Mouse (Mus musculus): ENCODE measurements around the gene Naa15.
"Not testable (repeated sequence)": the region's sequence is repeated elsewhere in the genome, so short reads cannot be mapped to it uniquely, and the experiment has no call there.

Gene Naa15

DNA sequence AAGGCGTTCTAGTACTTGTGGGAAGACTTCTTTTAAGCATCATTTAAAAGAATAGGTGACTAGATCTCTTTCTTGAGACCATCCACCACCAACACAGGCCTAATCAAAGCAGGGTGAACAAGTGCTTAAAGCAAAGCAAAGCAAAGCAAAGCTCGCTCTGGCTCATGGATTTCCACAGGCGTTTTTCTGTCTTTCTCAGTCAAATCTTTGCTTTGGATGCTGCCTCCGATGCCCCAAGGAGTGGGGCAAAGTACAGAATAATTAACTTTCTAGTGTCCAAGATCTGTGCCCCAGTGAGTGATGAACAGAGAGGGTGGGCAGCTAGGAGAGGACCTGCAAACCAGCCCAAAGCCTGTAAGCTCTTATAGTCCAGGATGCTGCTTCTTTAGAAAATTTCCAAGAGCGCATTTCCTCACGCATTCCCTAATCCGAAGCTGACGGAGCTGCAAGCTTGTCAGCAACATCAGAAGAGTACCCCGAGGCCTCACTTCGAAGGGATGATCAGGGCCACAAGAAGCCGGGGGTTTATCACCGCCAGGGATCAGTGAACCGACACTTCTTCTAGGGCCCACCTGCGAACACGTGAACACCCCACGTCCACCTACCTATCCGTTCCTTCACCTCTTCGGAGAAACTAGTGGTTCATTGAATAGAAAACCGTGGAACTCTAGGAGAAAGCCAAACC is 19.3 kb upstream of the Naa15 start:
- DNase-seq: no peak

GRCm38 (mm10) chr3:51396219-51397068 is 18.5 kb upstream of the Naa15 start, which contains the start of gene Mgarp:
Gene Mgarp, minus strand, starts transcription at chr3:51396738.
- peak; percentile 69 for DNase-seq

DNA sequence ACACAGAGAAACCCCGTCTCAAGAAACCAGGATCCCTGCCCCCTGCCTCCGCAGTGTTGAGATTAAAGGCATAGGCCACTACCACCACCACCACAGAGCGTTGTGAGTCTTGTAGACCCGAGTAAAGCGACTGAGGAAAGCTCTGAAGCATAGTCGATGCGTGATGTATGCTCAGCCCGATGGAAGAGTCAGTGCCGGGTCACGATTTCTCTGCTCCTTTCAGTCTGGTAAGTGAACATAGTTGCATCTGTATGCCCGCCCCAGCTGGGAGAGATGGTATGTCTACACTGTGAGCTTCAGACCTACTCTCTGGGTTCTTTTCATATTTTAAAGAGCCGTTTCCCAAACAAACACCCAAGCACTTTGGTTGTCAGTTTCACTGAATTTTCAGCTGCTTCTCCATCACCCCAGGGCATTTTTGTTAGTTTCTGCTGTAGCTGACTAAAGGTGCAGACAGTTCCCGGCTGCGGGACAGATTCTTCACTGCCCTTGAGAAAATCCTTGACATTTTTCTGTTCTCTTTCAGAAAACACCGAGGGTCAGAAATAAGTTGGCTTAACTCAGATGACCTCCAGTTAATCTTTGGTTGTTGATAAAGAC is 17.1 kb upstream of the Naa15 start:
- DNase-seq: no peak

- DNase-seq: no peak
Observed at GRCm38 (mm10) chr3:51398667-51399066, 16.3 kb upstream of the Naa15 start.

- no peak for DNase-seq
Observed at GRCm38 (mm10) chr3:51399531-51399930, 15.4 kb upstream of the Naa15 start.

- DNase-seq: no peak
Observed at GRCm38 (mm10) chr3:51400682-51401081, 14.3 kb upstream of the Naa15 start.

DNA sequence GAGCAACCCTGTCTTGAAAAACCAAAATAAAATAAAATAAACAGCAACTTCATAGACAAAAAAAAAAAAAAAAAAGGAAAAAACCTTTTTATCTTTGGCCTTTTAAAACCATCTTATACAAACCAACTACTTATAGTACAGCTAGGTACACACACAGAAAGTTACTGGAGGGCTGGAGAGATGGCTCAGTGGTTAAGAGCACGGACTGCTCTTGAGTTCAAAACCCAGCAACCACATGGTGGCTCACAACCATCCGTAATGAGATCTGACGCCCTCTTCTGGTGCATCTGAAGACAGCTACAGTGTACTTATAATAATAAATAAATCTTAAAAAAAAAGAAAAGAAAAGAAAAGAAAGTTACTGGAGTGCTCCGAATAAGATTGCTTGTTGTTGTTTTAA is 12.9 kb upstream of the Naa15 start:
- not testable (repeated sequence) for DNase-seq

GRCm38 (mm10) chr3:51402628-51403027 is 12.3 kb upstream of the Naa15 start:
- DNase-seq: no peak

GRCm38 (mm10) chr3:51407870-51408560 is 6.9 kb upstream of the Naa15 start:
- DNase-seq: no peak

DNA sequence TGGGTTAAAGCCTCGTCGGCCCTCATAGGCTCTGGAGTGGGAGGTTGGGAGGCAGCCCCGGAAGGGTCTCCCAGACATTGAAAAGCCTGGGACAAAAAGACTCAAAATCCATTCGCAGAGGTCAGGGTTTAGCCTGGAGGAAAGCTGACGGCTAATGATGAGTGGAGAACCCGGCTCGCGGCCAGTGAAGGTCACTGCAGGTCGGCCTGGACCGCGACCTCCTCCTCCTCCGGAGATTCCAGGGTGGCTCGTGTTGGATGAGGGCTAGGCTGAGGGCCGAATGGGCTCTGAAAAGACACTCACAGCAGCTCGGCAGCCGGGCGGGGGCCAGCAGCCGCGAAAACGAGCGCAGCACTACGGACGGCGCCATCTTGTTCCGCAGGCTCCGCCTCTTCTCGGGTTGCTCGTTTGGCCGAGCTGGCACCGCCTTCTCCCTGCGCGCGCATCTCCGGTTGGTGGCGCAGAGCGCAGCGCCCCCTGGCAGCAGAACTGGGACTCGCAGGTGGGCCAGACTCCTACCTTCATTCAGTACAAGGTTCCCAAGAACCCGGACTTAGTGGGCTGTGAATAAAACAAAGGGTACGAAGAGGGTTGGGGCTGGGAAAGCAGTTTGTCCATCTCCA is 6.3 kb upstream of the Naa15 start, which contains the start of gene Ndufc1:
Ndufc1 (minus strand) TSS at position 428 of the 623 bp plus-strand sequence.
- peak; percentile 98 for DNase-seq

DNA sequence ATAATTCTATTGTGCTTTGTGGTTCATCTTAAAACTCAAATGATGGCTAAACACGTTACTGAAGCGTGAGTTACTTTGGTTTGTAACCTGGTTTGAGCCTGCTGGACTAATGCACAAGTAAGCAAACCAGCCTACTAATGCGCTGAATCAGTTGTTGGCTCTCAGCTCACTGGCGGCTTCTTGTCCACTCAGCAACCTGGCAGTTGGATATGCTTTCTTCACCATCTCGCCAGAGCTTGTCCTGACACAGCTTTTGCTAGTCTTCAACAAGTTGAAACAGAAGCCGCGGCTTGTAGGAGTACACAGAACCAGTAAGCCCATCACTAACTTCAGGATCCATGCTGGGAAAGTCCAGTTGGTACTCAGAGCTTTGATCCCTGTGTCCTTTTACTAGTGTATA is 2.5 kb upstream of the Naa15 start:
- DNase-seq: no peak

DNA sequence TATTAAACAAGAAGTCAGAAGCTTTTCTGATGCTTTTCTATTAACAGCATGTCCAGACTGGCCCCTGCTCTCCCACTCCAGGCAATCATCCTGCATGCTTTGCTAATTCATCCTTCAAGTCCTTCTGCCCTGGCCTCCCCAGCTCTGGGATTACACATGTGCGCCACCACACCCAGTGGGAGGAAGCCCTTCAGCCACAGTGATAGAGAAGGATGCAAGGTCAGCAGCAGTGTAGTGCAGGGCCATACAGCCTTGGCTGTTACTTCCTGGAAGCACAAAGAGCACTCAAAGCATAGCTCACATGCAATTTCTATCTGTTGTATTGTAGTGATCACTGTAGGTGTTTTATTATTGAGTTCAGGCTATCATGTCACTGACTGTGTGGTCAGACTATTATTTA is 1.7 kb upstream of the Naa15 start:
- no peak for DNase-seq

DNA sequence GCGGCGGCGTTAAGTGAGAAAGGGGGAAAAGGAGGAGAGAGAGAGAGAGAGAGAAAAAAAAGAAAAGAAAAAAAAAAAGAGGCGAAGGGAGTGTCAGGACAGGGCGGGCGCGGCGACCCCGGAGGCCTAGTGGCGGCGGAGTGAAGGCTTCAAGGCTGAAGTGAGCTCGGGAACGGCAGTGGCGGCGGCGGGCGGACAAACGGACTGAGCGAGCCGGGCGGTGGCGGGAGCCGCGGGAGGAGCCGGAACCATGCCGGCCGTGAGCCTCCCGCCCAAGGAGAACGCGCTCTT is 1.1 kb downstream of the Naa15 start:
- DNase-seq: no peak

- DNase-seq: peak; percentile 66
Observed at GRCm38 (mm10) chr3:51416364-51417134, 1.6 kb downstream of the Naa15 start.

DNA sequence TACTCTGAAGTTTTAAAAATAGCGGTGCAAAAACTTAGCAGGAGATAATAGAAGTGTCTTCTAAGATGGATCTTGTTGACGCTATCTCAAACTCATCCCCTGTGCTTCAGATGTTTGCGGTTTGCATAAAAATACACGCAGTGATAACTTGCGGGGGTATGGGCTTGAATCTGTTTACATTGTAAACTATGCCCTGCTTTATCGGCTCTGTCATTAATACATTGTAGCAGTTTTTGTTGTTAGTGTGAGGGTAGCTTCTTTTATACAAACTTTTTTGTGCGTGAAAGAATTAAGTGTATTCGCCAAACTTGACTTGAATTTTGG is 2.1 kb downstream of the Naa15 start:
- DNase-seq: no peak

GRCm38 (mm10) chr3:51417485-51417884 is 2.5 kb downstream of the Naa15 start:
- no peak for DNase-seq

DNA sequence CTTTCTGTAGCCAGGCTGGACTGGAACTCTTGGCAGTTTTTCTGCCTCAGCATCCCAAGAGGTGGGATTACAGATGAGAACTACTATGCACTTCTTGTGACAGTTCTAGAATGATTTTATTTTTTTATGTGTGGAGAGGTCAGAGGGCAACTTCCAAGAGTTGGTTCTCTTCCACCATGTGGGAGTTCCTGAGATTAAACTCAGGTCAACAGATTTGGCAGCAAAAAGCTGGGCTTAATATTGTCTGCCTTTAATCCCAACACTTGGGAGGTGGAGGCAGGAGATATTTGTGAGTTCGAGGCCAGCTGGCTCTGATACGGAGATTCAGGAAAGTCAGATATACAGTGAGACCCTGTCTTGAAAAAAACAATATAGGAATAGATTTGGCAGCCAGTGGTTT is 3.0 kb downstream of the Naa15 start:
- no peak for DNase-seq

- no peak for DNase-seq
Observed at GRCm38 (mm10) chr3:51421921-51422320, 7.0 kb downstream of the Naa15 start.

DNA sequence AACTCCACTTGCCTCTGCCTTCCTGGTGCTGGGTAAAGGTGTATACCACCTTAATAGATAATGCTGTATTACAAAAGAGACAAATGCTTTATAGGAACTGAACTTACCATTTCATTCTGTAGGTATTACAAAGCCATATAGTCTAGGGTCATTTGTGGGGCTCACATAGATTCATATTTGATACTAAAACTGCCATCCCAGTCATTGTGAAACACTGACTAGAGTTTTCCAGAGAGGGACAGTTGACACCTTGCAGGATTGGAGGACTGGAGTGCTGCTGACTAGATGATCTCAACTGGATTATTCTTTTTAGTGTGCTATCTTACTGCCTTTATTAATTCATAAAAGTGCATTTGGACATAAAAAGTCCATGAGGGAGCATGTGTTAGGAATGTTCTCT is 10.4 kb downstream of the Naa15 start:
- DNase-seq: no peak

- DNase-seq: not testable (repeated sequence)
Observed at GRCm38 (mm10) chr3:51434364-51434763, 19.4 kb downstream of the Naa15 start.

DNA sequence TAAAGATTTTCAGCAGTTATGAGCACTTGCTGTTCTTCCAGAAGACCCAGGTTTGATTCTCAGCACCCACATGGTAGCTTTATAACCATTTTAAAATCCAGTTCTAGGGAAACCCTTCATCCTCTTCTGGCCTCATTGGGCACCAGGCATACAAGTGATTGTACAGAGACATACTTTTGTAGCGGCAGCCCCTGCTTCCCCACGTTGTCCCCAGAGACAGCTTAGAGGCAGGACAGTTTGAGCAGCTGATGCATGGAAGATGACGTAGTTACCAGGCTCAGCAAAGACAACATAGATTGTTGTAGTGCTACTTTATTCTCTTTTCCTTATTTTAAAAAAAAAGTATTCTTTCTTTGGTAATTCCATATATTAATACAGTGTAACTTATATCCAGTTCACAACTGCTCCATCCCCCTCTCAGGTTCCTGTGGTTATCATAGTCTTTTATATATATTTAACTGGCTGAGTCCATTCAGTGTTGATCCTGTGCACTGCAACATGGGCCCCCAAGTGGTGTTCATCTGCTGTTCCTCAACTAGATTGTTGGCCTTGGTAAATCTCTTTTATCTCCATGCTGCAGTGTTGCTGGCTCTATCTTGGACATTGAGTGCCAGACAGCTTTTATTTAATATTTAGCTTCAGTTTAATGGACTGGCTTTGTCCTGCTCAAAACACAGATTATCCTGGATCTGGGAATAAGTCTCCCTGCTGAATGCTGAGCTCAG is 20.1 kb downstream of the Naa15 start:
- DNase-seq: no peak

DNA sequence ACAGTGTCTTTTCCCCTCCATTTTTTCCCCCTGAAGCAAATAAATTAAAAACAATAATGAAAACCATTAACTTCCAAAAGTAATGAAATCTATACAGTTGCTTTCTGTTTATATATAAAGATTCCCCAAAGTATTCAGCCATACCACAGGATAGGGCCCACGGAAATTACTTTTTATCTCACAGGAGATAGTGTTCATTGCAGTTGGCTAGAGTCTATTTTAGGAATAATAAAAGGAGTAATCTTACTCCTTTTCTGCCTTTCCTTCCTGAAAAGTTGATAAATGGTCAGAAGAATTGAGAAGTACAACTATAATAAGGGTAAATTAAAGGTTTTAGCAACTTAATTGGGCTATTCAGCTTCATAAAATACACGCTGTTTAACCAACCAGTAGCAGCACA is 53.6 kb downstream of the Naa15 start:
- DNase-seq: no peak

Data from thymus, postnatal 25 days (tissue).